Mouse (Mus musculus) hindbrain, embryonic 12.5 days (tissue): ENCODE data around the gene Sema6d. TPM values are rescaled to one million over a fixed set of nuclear protein-coding genes. Genes with fewer than 3 reads are reported as not detected.

Experiments
- ATAC-seq: fragments of 200-750 bp; cut with Nextera tagmentation; 2 replicates; pipeline ENCODE4 v1.8.0; 2017; ENCODE audit warnings: moderate TSS enrichment; ENCODE audit not compliant: low FRiP score
- H3K27ac ChIP-seq: fragments of 300-500 bp; sonication (generic); 2 replicates; pipeline ENCODE4 v1.5.1; 2016; ENCODE audit warnings: mild to moderate bottlenecking
- H3K27me3 ChIP-seq: fragments of 300-500 bp; sonication (generic); 2 replicates; pipeline ENCODE4 v1.6.1; 2016; ENCODE audit warnings: mild to moderate bottlenecking
- H3K36me3 ChIP-seq: fragments of 300-500 bp; sonication (generic); 2 replicates; pipeline ENCODE4 v1.6.1; 2016; ENCODE audit warnings: mild to moderate bottlenecking
- H3K4me1 ChIP-seq: fragments of 300-500 bp; sonication (generic); 2 replicates; pipeline ENCODE4 v1.6.1; 2016
- H3K4me2 ChIP-seq: fragments of 300-500 bp; sonication (generic); replicated peaks from 2 replicates; pipeline ENCODE4 v1.6.1; 2016; ENCODE audit warnings: mild to moderate bottlenecking
- H3K4me3 ChIP-seq: fragments of 300-500 bp; sonication (generic); 2 replicates; pipeline ENCODE4 v1.5.1; 2016; ENCODE audit warnings: mild to moderate bottlenecking
- H3K9ac ChIP-seq: fragments of 300-500 bp; sonication (generic); 2 replicates; pipeline ENCODE4 v1.6.1; 2016; ENCODE audit warnings: mild to moderate bottlenecking, moderate library complexity
- H3K9me3 ChIP-seq: fragments of 300-500 bp; sonication (generic); replicated peaks from 2 replicates; pipeline ENCODE4 v1.6.1; 2016; ENCODE audit warnings: mild to moderate bottlenecking
- WGBS: fragments of 180-500 bp; shearing (Covaris S2); methylation state at CpG from one replicate; pipeline ENCODE4 v1.1.7; 2016; 5-methylcytosine and 5-hydroxymethylcytosine counted together
- polyA plus RNA-seq: library from polyadenylated mRNA; unstranded; fragments of >200 nt; fragmentation: Nextera tagmentation; extraction: Ambion mirVana; gene quantifications from 2 replicates; pipeline ENCODE4 v1.2.1, GENCODE M21; 2016

The Sema6d gene
- polyA plus RNA-seq, 1 experiment from 2014 or later: 25.5 TPM

GRCm38 (mm10) chr2:124511826-124512225 lies 422.1 kb downstream of the Sema6d start:
- 88% methylated on average over 10 of the region's 10 CpGs for WGBS
- H3K4me3 ChIP-seq: no peak overlapping the region
- no peaks in the 10 kb centered on the region for H3K9me3 ChIP-seq
- no peak for ATAC-seq
- peaks cover 44% of the 10 kb centered on the region for H3K27me3 ChIP-seq
- no peak overlapping the region for H3K9ac ChIP-seq
- no peak overlapping the region for H3K27ac ChIP-seq
- H3K4me1 ChIP-seq: no peaks in the 10 kb centered on the region
- no peaks in the 10 kb centered on the region for H3K36me3 ChIP-seq
- no peak overlapping the region for H3K4me2 ChIP-seq

- Histone ChIP-seq H3K27me3 (no peaks in the 10 kb centered on the region), H3K4me2 (no peak overlapping the region), H3K36me3 (no peaks in the 10 kb centered on the region), H3K4me3 (no peak overlapping the region), H3K9me3 (no peaks in the 10 kb centered on the region), H3K27ac (no peak overlapping the region), H3K9ac (no peak overlapping the region), H3K4me1 (no peaks in the 10 kb centered on the region)
- ATAC-seq: no peak
- 82% methylated on average over 3 of the region's 3 CpGs for WGBS
Observed at GRCm38 (mm10) chr2:124522426-124522825, 432.7 kb downstream of the Sema6d start.

- no peak for ATAC-seq
- no peaks in the 10 kb centered on the region for H3K36me3 ChIP-seq
- no peak overlapping the region for H3K9ac ChIP-seq
- no peak overlapping the region for H3K27ac ChIP-seq
- no peaks in the 10 kb centered on the region for H3K27me3 ChIP-seq
- H3K4me2 ChIP-seq: no peak overlapping the region
- 92% methylated on average over 6 of the region's 6 CpGs for WGBS
- H3K4me1 ChIP-seq: no peaks in the 10 kb centered on the region
- no peak overlapping the region for H3K4me3 ChIP-seq
- H3K9me3 ChIP-seq: no peaks in the 10 kb centered on the region
Observed at GRCm38 (mm10) chr2:124523667-124524066, 433.9 kb downstream of the Sema6d start.

GRCm38 (mm10) chr2:124524167-124524566 lies 434.4 kb downstream of the Sema6d start:
- H3K9ac ChIP-seq: no peak overlapping the region
- no peak for ATAC-seq
- 83% methylated on average over 3 of the region's 3 CpGs for WGBS

GRCm38 (mm10) chr2:124527641-124528040 lies 437.9 kb downstream of the Sema6d start:
- H3K27ac ChIP-seq: no peak overlapping the region
- H3K4me1 ChIP-seq: no peaks in the 10 kb centered on the region
- no peak overlapping the region for H3K4me2 ChIP-seq
- no peaks in the 10 kb centered on the region for H3K9me3 ChIP-seq
- H3K27me3 ChIP-seq: no peaks in the 10 kb centered on the region
- no peaks in the 10 kb centered on the region for H3K36me3 ChIP-seq
- WGBS: 90% methylated on average over 3 of the region's 3 CpGs
- H3K9ac ChIP-seq: no peak overlapping the region
- H3K4me3 ChIP-seq: no peak overlapping the region
- no peak for ATAC-seq

More at GRCm38 (mm10) chr2:124524167-124524566, 434.4 kb downstream of the Sema6d start:
- Histone ChIP-seq H3K4me1 (no peaks in the 10 kb centered on the region), H3K9me3 (no peaks in the 10 kb centered on the region), H3K27ac (no peak overlapping the region), H3K4me3 (no peak overlapping the region), H3K36me3 (no peaks in the 10 kb centered on the region), H3K27me3 (no peaks in the 10 kb centered on the region), H3K4me2 (no peak overlapping the region)

- H3K4me3 ChIP-seq: no peak overlapping the region
- WGBS: 82% methylated on average over 2 of the region's 2 CpGs
- H3K4me1 ChIP-seq: no peaks in the 10 kb centered on the region
- no peak overlapping the region for H3K9ac ChIP-seq
- ATAC-seq: no peak
- no peaks in the 10 kb centered on the region for H3K27me3 ChIP-seq
- H3K9me3 ChIP-seq: no peaks in the 10 kb centered on the region
- H3K4me2 ChIP-seq: no peak overlapping the region
- H3K36me3 ChIP-seq: no peaks in the 10 kb centered on the region
- no peak overlapping the region for H3K27ac ChIP-seq
Observed at GRCm38 (mm10) chr2:124530441-124530840, 440.7 kb downstream of the Sema6d start.

- H3K27me3 ChIP-seq: no peaks in the 10 kb centered on the region
- no peak overlapping the region for H3K9ac ChIP-seq
- H3K4me1 ChIP-seq: no peaks in the 10 kb centered on the region
- 74% methylated on average over 4 of the region's 4 CpGs for WGBS
- no peak for ATAC-seq
- H3K27ac ChIP-seq: no peak overlapping the region
- no peak overlapping the region for H3K4me3 ChIP-seq
- H3K36me3 ChIP-seq: no peaks in the 10 kb centered on the region
- no peak overlapping the region for H3K4me2 ChIP-seq
- H3K9me3 ChIP-seq: no peaks in the 10 kb centered on the region
Observed at GRCm38 (mm10) chr2:124531062-124531461, 441.3 kb downstream of the Sema6d start.

- no peak overlapping the region for H3K4me2 ChIP-seq
- no peaks in the 10 kb centered on the region for H3K36me3 ChIP-seq
- no peaks in the 10 kb centered on the region for H3K4me1 ChIP-seq
- H3K27ac ChIP-seq: no peak overlapping the region
- no peaks in the 10 kb centered on the region for H3K9me3 ChIP-seq
- H3K4me3 ChIP-seq: no peak overlapping the region
- no peak overlapping the region for H3K9ac ChIP-seq
- WGBS: 95% methylated on average over 3 of the region's 3 CpGs
- H3K27me3 ChIP-seq: no peaks in the 10 kb centered on the region
- no peak for ATAC-seq
Observed at GRCm38 (mm10) chr2:124532906-124533305, 443.1 kb downstream of the Sema6d start.

- H3K27ac ChIP-seq: no peak overlapping the region
- no peak overlapping the region for H3K4me3 ChIP-seq
- no peaks in the 10 kb centered on the region for H3K4me1 ChIP-seq
- H3K9ac ChIP-seq: no peak overlapping the region
- H3K4me2 ChIP-seq: no peak overlapping the region
- H3K27me3 ChIP-seq: no peaks in the 10 kb centered on the region
- ATAC-seq: no peak
- WGBS: 89% methylated on average over 6 of the region's 6 CpGs
- H3K9me3 ChIP-seq: no peaks in the 10 kb centered on the region
- no peaks in the 10 kb centered on the region for H3K36me3 ChIP-seq
Observed at GRCm38 (mm10) chr2:124533602-124534001, 443.8 kb downstream of the Sema6d start.

GRCm38 (mm10) chr2:124550315-124550714 lies 460.5 kb downstream of the Sema6d start:
- Histone ChIP-seq H3K4me2 (no peak overlapping the region), H3K9me3 (no peaks in the 10 kb centered on the region), H3K4me3 (no peak overlapping the region), H3K4me1 (no peaks in the 10 kb centered on the region), H3K9ac (no peak overlapping the region), H3K27ac (no peak overlapping the region), H3K36me3 (no peaks in the 10 kb centered on the region), H3K27me3 (no peaks in the 10 kb centered on the region)
- WGBS: 52% methylated on average over 3 of the region's 3 CpGs
- ATAC-seq: no peak

GRCm38 (mm10) chr2:124554751-124555415 lies 465.1 kb downstream of the Sema6d start:
- WGBS: 67% methylated on average over 1 of the region's 1 CpGs
- no peaks in the 10 kb centered on the region for H3K27me3 ChIP-seq
- no peak overlapping the region for H3K9ac ChIP-seq
- no peaks in the 10 kb centered on the region for H3K9me3 ChIP-seq
- no peak overlapping the region for H3K4me2 ChIP-seq
- H3K36me3 ChIP-seq: no peaks in the 10 kb centered on the region
- no peak for ATAC-seq
- no peak overlapping the region for H3K4me3 ChIP-seq
- H3K27ac ChIP-seq: no peak overlapping the region
- H3K4me1 ChIP-seq: no peaks in the 10 kb centered on the region

- 83% methylated on average over 5 of the region's 5 CpGs for WGBS
Observed at GRCm38 (mm10) chr2:124556861-124557499, 467.2 kb downstream of the Sema6d start.

GRCm38 (mm10) chr2:124558021-124558420 lies 468.3 kb downstream of the Sema6d start:
- no peak for ATAC-seq
- Histone ChIP-seq H3K4me1 (peaks cover 4% of the 10 kb centered on the region), H3K27me3 (no peaks in the 10 kb centered on the region), H3K27ac (no peak overlapping the region), H3K9ac (no peak overlapping the region), H3K9me3 (no peaks in the 10 kb centered on the region), H3K36me3 (no peaks in the 10 kb centered on the region), H3K4me3 (no peak overlapping the region), H3K4me2 (no peak overlapping the region)
- 93% methylated on average over 7 of the region's 7 CpGs for WGBS

More at GRCm38 (mm10) chr2:124556861-124557499, 467.2 kb downstream of the Sema6d start:
- Histone ChIP-seq H3K27me3 (no peaks in the 10 kb centered on the region), H3K4me1 (no peaks in the 10 kb centered on the region; the same call in 1 of the 2 replicates), H3K4me3 (no peak overlapping the region), H3K9me3 (no peaks in the 10 kb centered on the region), H3K27ac (no peak overlapping the region), H3K36me3 (no peaks in the 10 kb centered on the region), H3K4me2 (no peak overlapping the region), H3K9ac (no peak overlapping the region)
- no peak for ATAC-seq
